Mouse (Mus musculus): ENCODE results near the gene Them5. TPM values are rescaled to one million over a fixed set of nuclear protein-coding genes. Genes with fewer than 3 reads are reported as not detected.

Gene Them5
- total RNA-seq, 2 experiments from 2014 or later = not detected

Other genes starting within 250 kb of the Them5 start
- not detected for gene Gm10696, start 163.9 kb upstream of the Them5 start, total RNA-seq (2021)
- not detected for gene Gm5286, start 145.4 kb upstream of the Them5 start, total RNA-seq (2021)
- gene Gm4778, start 78.1 kb upstream of the Them5 start, total RNA-seq (2021) = not detected
- 10 to 100 TPM; 12.6 to 14.9 TPM for gene Them4, start 32.0 kb upstream of the Them5 start, total RNA-seq (2021)
- under 1 TPM in 1 of 2 experiments, not detected in 1; 0.29 TPM for gene C2cd4d, start 20.3 kb downstream of the Them5 start, total RNA-seq (2021)
- gene Rorc, start 30.7 kb downstream of the Them5 start, total RNA-seq (2021) = 10 to 100 TPM; 29.6 to 33.1 TPM
- gene Lingo4, start 56.4 kb downstream of the Them5 start, total RNA-seq (2021) = under 1 TPM; 0.14 to 0.37 TPM
- gene Tdrkh, start 71.2 kb downstream of the Them5 start, total RNA-seq (2021) = 1 to 10 TPM; 3.8 to 4.8 TPM
- gene Mrpl9, start 101.2 kb downstream of the Them5 start, total RNA-seq (2021) = 10 to 100 TPM; 62.4 to 66.5 TPM
- gene Oaz3, start 101.8 kb downstream of the Them5 start, total RNA-seq (2021) = not detected
- gene Celf3, start 136.2 kb downstream of the Them5 start, total RNA-seq (2021) = not detected
- under 1 TPM in 1 of 2 experiments, not detected in 1; 0.37 TPM for gene Riiad1, start 138.2 kb downstream of the Them5 start, total RNA-seq (2021)
- 10 to 100 TPM; 24.4 to 28.6 TPM for gene Snx27, start 240.6 kb downstream of the Them5 start, total RNA-seq (2021)